Mouse (Mus musculus) embryo, embryonic 9.5 days (tissue): ENCODE measurements at regions not wholly inside any gene's neighbourhood (a gene's known extent, or its start where the extent isn't known, plus 50 kb on each side); places are given as distances from the start of the nearest gene placed in this dataset.

Source experiments
- DNase-seq: peaks from one replicate; pipeline ENCODE4 v3.0.0-alpha.2; 2017; ENCODE audit errors: extremely low spot score

GRCm38 (mm10) chr15:85674191-85674984 is 60.4 kb upstream of the Ppara start:
- no peak for DNase-seq

GRCm38 (mm10) chr15:85675126-85675525 is 59.7 kb upstream of the Ppara start:
- DNase-seq: no peak

DNA sequence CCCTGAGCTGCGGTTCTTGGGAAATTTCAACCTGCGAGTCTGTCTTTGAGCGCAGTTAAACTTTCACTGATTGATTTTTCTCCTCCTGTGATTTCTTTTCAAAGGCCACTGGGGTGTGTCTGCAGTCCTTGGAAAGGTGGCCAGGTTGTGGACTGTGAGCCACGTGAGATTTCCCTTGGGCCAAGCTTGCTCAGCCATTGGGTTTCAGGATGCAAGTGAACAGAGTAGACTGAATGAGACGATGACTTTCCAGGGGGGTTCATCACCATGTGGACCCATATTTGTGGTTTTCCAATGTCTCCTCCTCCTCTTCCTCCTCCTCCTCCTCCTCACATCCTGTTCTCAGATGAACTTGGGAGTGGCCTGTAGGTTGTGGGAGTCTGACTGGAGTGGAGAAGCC is 59.0 kb upstream of the Ppara start:
- no peak for DNase-seq

- no peak for DNase-seq
These were observed 58.6 kb upstream of the Ppara start for GRCm38 (mm10) chr15:85676156-85676555.

- DNase-seq: no peak
These were observed 57.9 kb upstream of the Ppara start for GRCm38 (mm10) chr15:85676871-85677270.

- no peak for DNase-seq
These were observed 57.4 kb upstream of the Ppara start for GRCm38 (mm10) chr15:85677381-85677780.

DNA sequence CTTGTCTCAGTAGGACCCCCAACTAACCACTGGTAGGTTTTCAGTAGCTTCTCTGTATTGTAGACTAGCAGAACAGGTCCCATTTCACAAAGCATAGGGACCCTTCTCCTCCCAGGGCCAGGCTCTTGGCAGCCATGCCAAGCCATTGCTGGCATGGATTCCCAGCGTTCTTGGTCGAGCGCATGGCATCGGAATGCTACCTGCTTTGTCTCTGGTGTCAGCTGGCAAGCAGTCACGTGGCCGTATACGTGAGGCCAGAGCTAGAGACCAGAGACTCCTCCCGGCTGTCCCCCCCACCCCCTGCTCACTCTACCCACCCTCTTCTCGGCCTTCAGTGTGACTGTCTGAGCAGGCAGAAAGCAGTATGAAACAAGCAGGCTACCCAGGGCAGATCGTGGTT is 56.9 kb upstream of the Ppara start:
- DNase-seq: no peak

DNA sequence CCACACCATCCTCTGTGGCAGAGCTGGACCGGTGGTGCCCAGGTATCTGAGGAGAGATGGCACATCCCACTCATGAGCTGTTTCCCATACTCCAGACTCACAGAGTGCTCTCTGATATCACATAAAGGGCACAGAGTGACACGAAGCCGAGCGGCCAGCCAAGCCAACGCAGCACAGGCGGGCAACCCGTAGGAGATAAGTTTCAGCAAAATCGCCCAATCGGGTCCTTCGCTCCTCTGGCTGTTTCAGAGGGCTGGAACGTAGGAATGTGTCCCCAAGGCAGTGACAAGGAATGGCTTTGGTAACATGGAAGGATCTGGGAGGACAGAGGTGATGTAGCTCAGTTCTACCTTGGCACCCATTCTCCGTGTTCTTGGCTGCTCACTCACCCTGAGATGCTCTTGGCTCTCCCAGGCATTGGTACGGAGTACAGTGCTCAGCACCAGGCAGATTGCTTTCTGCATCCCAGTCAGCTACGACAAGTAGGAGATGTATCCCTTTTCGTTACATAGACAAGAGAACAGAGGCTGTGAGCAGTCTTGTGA is 56.4 kb upstream of the Ppara start:
- DNase-seq: no peak

DNA sequence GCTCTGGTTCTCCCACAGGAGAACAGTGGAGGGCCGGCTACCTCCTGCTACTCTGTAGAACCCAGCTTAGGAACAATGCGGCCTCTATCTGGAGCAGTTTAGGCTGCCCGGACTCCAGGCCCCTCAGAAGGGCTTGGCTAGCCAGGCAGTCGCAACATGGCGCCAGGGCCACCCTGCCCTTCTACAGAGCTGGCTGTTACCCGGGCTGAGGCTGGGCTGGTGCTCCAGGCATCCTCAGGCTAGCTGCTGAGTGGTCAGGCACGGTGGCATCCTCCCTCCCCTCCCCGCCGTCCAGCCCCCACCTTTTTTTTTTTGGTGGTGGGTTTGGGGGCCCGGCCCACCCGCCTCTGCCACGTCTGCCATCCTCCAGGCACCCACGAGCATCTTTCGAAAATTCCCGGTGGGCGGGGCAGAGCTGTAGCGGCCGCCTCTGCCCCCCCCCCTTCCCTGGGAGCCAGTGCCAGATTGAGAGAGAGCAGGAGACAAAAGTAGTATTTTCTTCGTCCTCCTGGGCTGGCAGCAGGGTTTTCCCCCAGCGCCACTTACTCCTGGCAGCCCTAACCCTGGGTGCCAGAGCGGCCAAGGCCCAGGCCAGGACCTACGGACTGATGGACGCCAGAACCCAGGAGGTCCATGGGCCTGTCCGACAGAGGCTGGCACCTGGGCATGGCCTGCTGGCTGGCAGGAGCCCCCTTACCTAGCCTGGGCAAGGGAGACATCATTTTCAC is 55.6 kb upstream of the Ppara start:
- no peak for DNase-seq

DNA sequence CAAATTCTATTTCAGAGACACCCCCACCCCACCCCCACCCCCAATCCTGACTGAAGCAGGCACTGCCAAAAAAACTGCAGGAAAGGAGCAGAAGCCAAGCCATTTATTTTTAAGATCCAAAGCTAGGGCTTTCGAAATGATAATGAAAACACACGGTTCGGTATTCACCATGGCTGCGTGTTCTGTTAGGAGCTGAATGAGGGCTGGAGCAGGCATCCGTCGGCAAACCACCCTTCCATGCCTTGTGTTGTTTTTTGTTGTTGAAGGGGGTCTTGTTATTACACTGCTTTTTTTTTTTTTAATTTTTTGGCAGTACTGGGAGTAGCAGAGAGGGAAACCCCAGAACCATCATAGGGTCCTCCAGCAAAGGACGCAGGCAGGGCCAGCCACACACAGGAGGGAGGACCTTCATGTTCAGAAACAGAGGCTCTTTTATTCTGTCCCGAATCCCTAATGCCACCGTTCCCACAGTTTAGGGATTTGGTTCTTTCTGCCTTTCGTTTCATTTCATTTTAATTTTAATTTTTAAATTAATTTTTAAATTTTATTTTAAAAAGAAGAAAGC is 54.8 kb upstream of the Ppara start:
- DNase-seq: no peak

- DNase-seq: no peak
These were observed 54.1 kb upstream of the Ppara start for GRCm38 (mm10) chr15:85680460-85681224.

DNA sequence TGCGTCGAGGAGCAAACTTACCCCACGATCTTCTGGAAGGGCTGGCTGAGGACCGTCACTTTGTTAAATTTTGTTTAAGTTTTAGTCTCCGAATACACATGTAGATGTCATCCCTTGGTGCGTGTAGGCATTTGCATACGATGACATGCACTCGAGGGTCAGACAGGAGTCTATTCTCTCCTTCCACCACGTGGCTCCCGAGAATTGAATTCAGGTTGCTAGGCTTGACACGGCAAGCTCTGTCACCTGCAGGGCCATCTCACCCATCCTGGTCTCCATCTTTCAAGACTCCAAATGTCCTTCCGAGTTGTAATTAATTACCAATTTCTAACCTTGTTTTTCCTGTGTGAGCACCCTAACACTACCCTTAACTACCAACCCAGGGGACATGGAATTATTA is 52.7 kb upstream of the Ppara start:
- no peak for DNase-seq

- DNase-seq: no peak
These were observed 52.0 kb upstream of the Ppara start for GRCm38 (mm10) chr15:85682780-85683179.

- DNase-seq: no peak
These were observed 51.5 kb upstream of the Ppara start for GRCm38 (mm10) chr15:85683271-85683670.

DNA sequence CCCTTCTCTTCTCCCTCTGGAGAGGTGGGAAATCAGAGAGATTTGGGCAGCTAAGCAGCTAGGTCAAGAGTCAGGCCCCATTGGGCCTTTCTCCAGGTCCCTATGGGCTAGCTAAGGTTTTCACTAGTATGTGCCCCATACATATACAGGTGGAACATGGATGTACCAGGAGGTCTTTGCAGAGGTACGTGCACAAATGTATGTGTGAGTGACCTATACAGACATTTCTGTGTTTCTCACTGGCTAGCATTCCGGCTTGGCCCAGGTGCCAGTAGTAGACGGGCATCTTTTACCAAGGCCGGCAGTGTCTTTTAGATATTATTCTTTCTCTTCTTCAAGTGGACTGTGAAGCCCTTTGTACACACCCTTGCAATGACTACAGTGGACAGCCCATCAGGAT is 51.1 kb upstream of the Ppara start:
- no peak for DNase-seq

DNA sequence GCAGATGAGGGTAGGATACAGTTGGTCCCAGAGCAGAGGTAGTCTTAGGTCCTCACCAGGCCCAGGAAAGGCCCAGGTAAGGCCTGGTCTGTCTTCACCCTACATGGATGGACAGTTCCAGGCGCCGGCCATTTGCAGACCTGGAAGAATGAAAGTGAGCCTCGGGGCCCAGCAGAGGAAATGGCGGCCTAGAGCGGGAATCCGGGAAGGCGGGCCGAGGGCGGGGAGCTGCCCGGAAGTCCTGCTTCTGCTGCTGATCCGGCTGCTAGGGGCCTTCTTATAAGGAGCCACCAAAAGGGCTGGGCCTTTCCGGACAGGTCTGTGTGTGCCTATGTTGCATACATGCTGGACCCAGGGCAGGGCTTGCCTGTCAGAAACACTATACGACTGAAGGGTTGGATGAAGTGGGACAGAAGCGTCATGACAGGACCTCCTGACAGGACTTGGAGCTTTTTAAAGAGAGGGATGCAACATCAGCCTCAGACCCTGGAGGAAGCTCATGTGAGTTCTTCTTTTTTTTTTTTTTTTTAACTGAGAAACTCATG is 50.5 kb upstream of the Ppara start:
- no peak for DNase-seq

- no peak for DNase-seq
These were observed 49.9 kb upstream of the Ppara start for GRCm38 (mm10) chr15:85684875-85685274.
